Mouse (Mus musculus): Measurements from ENCODE around the gene Gm6760.

The Gm6760 gene

DNA sequence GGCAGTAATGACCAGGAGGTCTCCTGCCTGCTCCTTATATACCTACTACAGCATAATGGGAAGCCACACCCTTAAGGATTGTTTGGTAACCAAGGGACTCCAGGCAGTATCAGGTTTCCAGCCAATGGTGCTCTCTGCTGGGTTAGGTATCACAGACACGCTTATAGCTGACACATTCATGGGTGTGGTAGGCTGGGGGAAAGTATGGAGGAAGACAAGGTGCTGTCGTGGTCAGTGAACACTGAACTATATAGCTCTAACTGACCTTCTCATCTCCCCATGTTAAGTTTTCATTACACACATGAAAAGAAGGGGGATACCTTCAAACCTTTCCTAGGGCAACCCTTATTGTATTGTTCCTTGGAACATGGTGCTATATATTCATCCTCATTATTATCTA is at the start of gene Gm6760:
Gene Gm6760, minus strand, starts transcription at position 101 of the 400 bp plus-strand sequence.
- DNase-seq (ENCODE audit: low read depth, low spot score): no peak

DNA sequence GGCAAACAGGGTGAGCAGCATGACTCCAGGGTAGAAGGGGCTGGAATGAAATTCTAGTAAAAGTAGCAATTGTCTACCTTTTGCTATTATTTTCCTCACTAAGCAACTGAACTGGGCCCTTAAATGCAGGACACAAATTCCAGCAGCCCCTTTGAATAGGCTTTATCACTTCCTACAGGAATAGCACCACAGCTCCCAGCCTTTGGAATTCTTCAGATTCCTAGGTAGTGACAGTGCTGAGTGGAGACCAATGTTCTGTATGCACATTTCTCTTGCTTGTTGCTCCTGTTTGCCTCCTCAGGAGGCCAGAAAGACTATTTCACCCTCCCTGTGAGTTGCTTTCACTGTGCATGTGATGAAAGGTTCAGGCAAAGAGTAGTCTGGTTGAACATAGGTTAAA is 29.2 kb upstream of the Gm6760 start:
- DNase-seq (ENCODE audit: low read depth, low spot score): no peak

DNA sequence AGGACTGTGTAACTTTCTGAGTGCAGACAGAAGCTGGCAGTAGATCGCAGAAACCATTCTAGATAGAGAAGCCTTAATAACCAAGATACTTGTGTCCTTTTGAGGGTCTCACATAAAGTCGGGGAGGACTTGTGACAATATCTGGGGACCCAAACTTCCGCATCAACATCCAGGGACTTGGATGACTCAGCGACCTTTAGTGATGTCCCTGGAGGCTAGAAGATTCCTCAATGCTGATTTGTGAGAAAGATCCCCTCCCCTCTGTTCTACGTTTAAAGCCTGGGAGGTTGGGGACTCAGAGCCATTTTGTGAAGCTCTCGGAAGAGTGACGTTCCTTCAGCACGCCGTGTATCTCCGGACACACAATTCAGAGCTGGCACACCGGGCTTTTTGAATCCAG is 21.2 kb upstream of the Gm6760 start, which contains the start of gene 3830417A13Rik:
Gene 3830417A13Rik, plus strand, starts transcription at position 301 of the 400 bp plus-strand sequence.
- no peak for DNase-seq (ENCODE audit: low read depth, low spot score)
